Mouse (Mus musculus) kidney, adult 8-10 months (tissue): ENCODE data around the gene Sdr9c7.

ENCODE experiments used
- DNase-seq, 2 experiments: peaks; one replicate each; pipeline ENCODE4 v3.0.0; 2022

The Sdr9c7 gene

GRCm38 (mm10) chr10:127898218-127898617 lies at the start of gene Sdr9c7:
Gene Sdr9c7, plus strand, starts transcription at chr10:127898518.
- no peak for DNase-seq

GRCm38 (mm10) chr10:127849628-127850027 lies 48.7 kb upstream of the Sdr9c7 start, which contains the start of gene Rdh19:
Gene Rdh19, plus strand, starts transcription at chr10:127849928.
- DNase-seq = no peak

- DNase-seq = no peak
Measured at GRCm38 (mm10) chr10:127856376-127856775, 41.9 kb upstream of the Sdr9c7 start.

- DNase-seq = peak; percentile 87 to 88
Measured at GRCm38 (mm10) chr10:127864931-127865330, 33.4 kb upstream of the Sdr9c7 start.

GRCm38 (mm10) chr10:127866232-127866631 lies 32.1 kb upstream of the Sdr9c7 start, which contains the start of gene Rdh16f2:
Gene Rdh16f2, plus strand, starts transcription at chr10:127866474.
- DNase-seq = peak; percentile 40 to 78

- peak in 1 of 2 experiments; percentile 42 for DNase-seq
Measured at GRCm38 (mm10) chr10:127872484-127872883, 25.8 kb upstream of the Sdr9c7 start.

- DNase-seq = peak; percentile 85 to 88
Measured at GRCm38 (mm10) chr10:127877681-127878080, 20.6 kb upstream of the Sdr9c7 start.

- no peak for DNase-seq
Measured at GRCm38 (mm10) chr10:127878262-127879057, 19.9 kb upstream of the Sdr9c7 start.

- peak; percentile 43 to 69 for DNase-seq
Measured at GRCm38 (mm10) chr10:127879155-127879688, 19.1 kb upstream of the Sdr9c7 start.

GRCm38 (mm10) chr10:127881041-127881440 lies 17.3 kb upstream of the Sdr9c7 start:
- no peak for DNase-seq

GRCm38 (mm10) chr10:127886551-127886950 lies 11.8 kb upstream of the Sdr9c7 start:
- DNase-seq = peak; percentile 82 to 85

- peak; percentile 64 to 69 for DNase-seq
Measured at GRCm38 (mm10) chr10:127886971-127887370, 11.3 kb upstream of the Sdr9c7 start.

- DNase-seq = no peak
Measured at GRCm38 (mm10) chr10:127888605-127889004, 9.7 kb upstream of the Sdr9c7 start, which contains the start of gene Rdh7. Gene Rdh7, minus strand, starts transcription at chr10:127888817.

GRCm38 (mm10) chr10:127891481-127891880 lies 6.8 kb upstream of the Sdr9c7 start:
- DNase-seq = no peak

GRCm38 (mm10) chr10:127893163-127894022 lies 4.9 kb upstream of the Sdr9c7 start:
- peak; percentile 81 to 90 for DNase-seq

- no peak for DNase-seq
Measured at GRCm38 (mm10) chr10:127896705-127897104, 1.6 kb upstream of the Sdr9c7 start.

GRCm38 (mm10) chr10:127897506-127897905 lies 812 bp upstream of the Sdr9c7 start:
- DNase-seq = no peak

GRCm38 (mm10) chr10:127899783-127900182 lies 1.5 kb downstream of the Sdr9c7 start:
- peak in 1 of 2 experiments; percentile 76 for DNase-seq

- DNase-seq = no peak
Measured at GRCm38 (mm10) chr10:127901751-127902150, 3.4 kb downstream of the Sdr9c7 start.

GRCm38 (mm10) chr10:127903116-127903515 lies 4.8 kb downstream of the Sdr9c7 start:
- DNase-seq = no peak

- DNase-seq = peak; percentile 34 to 40
Measured at GRCm38 (mm10) chr10:127904718-127905446, 6.6 kb downstream of the Sdr9c7 start.

GRCm38 (mm10) chr10:127906138-127906537 lies 7.8 kb downstream of the Sdr9c7 start:
- DNase-seq = no peak
